ENCODE assay signal across 20 mouse cellular contexts in the genomic region with DNA sequence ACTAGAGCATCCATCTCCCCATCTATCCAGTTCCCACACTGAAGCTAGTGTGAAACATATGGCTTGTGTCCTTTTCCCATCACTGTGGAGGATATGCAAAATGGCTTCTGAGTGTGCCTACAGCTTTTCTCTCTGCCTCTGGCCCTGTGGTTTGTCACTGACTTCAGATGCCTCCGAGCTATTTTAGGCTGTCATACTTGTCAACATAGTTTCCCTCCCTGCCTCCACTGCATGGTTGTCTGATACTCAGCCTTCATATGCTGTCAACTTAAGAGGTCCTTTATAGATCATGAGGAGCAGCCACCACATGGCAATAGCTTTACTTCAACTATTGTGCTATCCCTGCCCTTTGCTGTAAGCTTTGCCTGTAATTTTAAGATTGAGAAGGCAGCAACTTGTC.
"Had no signal": no experiment of that assay in that cellular context is flagged by ENCODE, and none has a peak within 500 bp of the region (broad histone marks: within the 10 kb centered on the region; RNA-seq: fewer than 3 reads in every experiment).

No protein-coding gene starts in this region.

- H3K4me3 ChIP-seq: limb, embryonic 12.5 days; limb, embryonic 15.5 days; midbrain, embryonic 12.5 days; midbrain, embryonic 15.5 days; neural tube, embryonic 12.5 days; neural tube, embryonic 15.5 days; stomach, embryonic 15.5 days had no signal

- H3K9ac ChIP-seq: limb, embryonic 12.5 days; limb, embryonic 15.5 days; liver, embryonic 14.5 days; liver, postnatal 0 days; lung, embryonic 14.5 days; midbrain, embryonic 12.5 days; midbrain, embryonic 15.5 days; neural tube, embryonic 12.5 days; neural tube, embryonic 15.5 days; stomach, embryonic 15.5 days had no signal

- H3K27ac ChIP-seq: limb, embryonic 15.5 days; liver, embryonic 14.5 days; macrophage; midbrain, embryonic 12.5 days; midbrain, embryonic 15.5 days; neural tube, embryonic 12.5 days; neural tube, embryonic 15.5 days; stomach, embryonic 15.5 days had no signal

- H3K9me3 ChIP-seq: limb, embryonic 12.5 days; limb, embryonic 15.5 days; midbrain, embryonic 12.5 days; midbrain, embryonic 15.5 days; neural tube, embryonic 12.5 days; neural tube, embryonic 15.5 days; stomach, embryonic 15.5 days had no signal

- H3K4me1 ChIP-seq: midbrain, embryonic 12.5 days; midbrain, embryonic 15.5 days; neural tube, embryonic 12.5 days; neural tube, embryonic 15.5 days; stomach, embryonic 15.5 days had no signal

- H3K36me3 ChIP-seq: limb, embryonic 15.5 days; midbrain, embryonic 12.5 days; midbrain, embryonic 15.5 days; neural tube, embryonic 12.5 days; neural tube, embryonic 15.5 days; stomach, embryonic 15.5 days had no signal

- H3K4me2 ChIP-seq: limb, embryonic 12.5 days; limb, embryonic 15.5 days; liver, embryonic 11.5 days; lung, embryonic 14.5 days; midbrain, embryonic 12.5 days; midbrain, embryonic 15.5 days; neural tube, embryonic 12.5 days; neural tube, embryonic 15.5 days; stomach, embryonic 15.5 days had no signal

- H3K27me3 ChIP-seq: limb, embryonic 12.5 days; limb, embryonic 15.5 days; midbrain, embryonic 12.5 days; midbrain, embryonic 15.5 days; neural tube, embryonic 12.5 days; neural tube, embryonic 15.5 days; stomach, embryonic 15.5 days had no signal

- ATAC-seq: liver, postnatal 0 days; lung, postnatal 0 days; midbrain, embryonic 15.5 days had no signal

- DNase-seq: kidney, postnatal 14 days; kidney, postnatal 4 days; left cerebral cortex, postnatal 4 days; liver, postnatal 0 days; lung, embryonic 14.5 days; right cerebral cortex, adult 18-20 months; right cerebral cortex, postnatal 14 days; right cerebral cortex, postnatal 4 days; thymus, postnatal 36 days had no signal
